Mouse (Mus musculus): ENCODE results near the gene Spsb1.
A peak's percentile ranks its signal among the peaks of the same experiment; 100 is the strongest.

Gene Spsb1

DNA sequence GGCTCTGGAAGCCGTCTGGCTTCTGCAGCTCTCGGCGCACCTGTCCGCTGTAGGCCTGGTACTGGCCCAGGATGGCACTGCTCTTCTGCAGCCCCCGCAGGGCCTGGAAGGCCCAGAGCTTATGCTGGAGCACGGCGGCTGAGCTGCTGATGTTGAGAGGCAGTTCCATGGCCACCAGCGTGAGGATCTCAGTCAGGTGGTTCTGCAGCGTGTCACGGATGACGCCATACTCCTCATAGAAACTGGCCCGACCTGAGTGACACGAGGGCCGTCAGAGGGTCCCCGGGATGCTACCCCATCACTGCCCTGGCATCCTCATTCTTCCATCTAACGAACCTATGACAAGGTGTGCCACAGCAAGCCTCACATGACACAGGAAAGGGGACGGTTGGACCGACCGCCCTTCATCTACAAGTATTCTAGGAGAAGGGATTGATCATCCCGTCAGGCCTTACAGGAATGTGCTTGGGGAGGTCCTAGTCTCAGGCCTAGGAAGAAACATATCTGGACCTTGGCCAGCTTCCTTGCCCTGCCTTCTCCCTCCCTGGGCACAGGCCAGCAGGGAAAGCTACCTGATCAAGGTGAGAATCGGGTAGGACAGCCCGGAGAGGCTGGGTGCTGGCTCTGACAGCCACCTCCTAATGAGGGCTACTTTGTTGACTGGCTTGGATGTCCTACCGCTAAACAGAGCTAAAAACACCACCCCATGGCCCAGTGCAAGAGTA, 29.2 kb upstream of the Spsb1 start:
- DNase-seq = no peak

DNA sequence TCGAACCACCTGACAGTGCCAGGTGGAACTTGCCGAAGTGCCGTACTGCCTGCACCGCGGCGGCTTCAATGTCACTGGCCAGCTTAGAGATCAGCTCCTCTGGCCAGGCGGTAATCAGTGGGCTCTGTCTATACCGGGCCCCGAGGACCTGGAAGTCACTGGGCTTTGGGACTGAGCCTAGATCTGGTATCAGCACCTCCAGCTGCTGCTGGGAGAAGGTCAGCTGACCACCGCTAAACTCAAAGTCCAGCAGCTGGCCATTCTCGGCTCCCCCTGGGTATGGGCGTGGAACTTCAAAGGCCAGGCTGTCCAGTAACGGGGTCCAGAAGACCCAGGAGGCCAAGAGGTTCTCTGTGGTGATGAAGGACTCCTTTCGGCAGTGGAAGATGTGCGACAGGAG, 27.3 kb upstream of the Spsb1 start:
- no peak for DNase-seq

DNA sequence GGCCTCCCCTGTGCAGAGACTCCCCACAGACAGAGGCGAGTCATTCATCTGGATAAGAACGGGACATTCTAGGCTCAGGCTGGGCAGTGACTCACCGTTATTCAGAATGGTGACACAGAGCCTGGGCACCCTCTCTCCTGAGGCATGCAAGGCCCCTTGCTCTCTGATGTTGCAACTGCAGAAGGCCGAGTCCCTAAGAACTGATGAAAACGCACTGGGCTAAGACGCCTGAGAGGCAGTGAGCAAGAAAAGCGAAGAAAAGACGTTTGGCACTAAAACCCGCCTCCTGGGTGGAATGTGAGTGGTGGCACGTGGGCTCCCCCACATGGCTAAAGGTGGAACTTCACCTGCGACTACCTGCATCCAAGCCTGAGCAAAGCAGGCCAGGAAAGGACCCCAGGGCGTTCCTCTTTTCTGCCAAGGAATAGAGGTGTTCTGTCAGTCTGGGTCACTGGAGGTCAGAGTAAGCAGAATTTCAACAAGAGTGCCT, 25.0 kb upstream of the Spsb1 start:
- DNase-seq = peak; percentile 82

DNA sequence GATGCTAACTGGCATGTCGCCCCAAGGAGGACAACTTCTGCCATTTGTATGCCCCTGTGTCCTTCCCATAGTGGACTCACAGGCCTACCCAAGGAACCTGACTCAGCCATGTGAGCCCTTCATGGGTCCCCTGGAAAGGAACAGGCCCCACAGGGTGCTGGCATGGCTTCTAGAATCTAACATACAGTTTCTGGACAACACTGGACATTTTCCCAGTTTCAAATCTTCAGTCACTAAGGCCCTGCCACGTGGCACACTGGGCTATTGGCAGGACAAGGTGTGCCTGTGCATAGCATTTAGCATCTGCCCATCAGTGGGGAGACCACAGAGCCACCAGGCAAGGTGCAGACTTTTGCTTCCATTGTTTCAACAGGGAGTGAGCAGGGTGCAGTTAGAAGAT, 24.0 kb upstream of the Spsb1 start:
- no peak for DNase-seq

DNA sequence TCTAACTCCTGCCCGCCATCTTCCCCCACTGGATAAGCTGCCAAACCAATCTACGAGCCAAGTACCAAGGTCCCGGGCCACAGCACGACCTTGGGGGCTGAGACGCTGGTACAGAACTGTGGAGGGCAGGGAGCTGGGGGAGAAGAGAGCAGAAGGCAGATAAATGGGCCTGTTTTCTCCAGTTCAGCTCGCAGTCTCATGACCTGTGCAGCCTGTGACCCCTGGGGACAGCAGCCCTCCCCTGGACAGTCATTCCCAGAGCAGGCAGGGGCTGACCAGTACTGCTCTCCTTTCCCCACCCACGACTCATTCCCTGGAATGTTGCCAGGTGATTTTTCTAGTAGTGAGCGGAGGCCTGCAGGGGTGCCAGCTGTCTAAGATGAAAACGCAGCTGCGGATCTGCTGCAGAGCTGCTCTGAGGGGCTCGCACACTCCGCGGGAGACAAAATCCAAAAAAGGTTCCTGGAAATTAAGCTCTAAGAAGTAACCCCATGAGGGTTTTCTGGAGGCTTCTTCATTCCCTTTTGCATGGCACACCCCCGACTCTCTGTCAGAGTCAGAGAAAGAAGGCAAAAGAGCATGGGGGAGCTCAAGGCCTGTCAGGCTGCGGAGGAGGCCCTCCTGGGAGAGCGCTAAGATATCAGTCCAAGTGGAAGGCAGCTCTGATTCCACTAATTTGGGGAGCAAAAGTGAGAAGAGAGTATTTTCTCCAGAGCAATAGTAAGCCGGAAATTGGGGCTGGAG, 23.1 kb upstream of the Spsb1 start:
- no peak for DNase-seq

DNA sequence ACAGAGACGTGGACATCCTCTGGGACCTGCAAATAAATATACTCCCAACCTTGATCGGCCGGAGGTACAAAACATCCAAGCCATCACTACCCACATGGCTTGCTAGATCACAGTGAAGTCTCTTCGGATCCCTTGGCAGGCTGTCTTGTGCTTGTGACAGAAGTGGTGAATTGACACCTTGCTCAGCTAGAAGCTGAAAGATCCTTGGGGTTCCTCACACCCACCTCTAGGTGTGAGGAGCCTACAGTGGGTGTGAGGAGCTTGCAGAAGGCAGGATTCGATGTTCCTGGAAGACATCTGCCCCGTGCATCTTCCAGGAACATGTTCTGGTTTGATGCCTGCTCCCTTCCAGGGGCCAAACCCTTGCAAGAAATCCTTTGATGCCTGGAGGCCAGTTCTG, 22.3 kb upstream of the Spsb1 start:
- DNase-seq = no peak

DNA sequence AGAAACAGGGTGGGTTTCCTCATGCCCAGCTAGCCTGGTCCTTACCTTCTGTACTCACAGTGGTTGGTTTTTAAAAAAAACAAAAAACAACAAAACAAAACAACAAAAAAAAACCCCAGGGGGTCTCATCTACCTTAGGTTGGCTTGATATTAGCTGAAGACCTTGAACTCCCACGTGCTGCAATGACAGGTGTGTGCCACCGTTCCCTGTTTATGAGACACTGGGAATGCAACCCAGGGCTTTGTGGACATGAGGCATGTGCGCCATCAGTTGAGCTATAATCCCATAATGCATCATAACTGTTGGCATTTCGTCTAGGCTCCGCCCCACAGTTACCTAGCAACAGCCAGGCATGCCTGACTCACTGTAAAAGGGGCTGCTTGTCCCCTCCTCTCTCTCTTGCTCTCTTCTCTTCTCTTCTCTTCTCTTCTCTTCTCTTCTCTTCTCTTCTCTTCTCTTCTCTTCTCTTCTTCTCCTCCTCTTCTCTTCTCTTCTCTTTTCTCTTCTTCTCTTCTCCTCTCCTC, 20.9 kb upstream of the Spsb1 start:
- no peak for DNase-seq

DNA sequence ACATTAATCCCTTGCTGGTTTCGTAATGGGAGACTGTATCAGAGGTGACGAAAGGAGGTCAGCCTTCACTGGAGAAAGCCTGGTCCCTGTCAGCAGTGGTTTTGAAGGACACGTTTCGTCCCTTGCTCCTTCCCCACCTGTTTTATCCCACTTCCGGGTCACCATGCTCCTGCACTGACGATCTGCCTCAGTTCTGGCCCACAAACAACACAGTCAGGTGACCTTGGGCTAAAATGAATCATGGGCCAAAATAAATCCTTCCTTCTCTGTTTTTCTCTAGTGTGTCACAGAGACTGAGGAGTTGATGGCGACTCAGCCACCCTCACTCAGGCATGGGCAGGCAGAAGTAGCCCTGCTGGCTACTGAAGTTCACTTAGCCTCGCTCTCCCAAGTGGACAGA, 20.4 kb upstream of the Spsb1 start:
- no peak for DNase-seq

DNA sequence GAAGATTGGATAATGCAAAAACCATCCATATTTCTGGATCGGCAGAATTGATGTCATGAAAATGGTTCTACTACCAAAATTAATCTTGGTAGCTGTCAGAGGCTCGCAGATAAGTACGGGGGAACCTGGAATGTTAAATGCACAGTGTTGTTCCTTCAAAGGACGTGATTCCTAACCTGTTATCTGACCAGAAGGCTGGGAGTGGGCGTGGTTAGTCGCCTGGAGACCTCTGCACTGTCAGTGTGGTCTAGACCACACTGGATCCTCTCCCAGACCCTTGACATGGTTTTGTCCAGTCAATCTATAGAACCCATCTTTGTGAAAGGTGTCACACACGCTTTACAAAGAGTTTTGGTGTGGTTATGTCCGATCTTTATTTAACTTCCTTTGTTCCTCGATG, 16.6 kb upstream of the Spsb1 start:
- no peak for DNase-seq

DNA sequence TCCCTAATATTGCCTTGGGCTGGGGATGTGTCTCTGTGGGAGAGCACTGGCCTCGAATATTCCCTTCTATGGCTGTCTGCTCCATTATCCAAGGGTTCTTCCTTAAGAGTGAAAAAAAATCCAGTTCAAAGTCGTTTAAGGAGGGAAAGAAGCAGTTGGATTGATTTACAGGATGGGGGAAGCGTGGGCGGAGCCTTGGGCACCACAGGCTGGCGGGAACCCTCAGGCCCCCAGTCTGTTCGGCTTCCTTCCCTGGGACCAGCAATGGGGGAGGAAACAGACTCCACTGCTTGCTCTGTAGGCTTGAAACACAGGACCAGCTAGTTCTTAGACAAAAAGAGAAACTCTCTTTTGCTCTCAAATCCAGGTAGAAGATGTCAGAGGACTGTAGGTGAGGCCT, 13.7 kb upstream of the Spsb1 start:
- no peak for DNase-seq

DNA sequence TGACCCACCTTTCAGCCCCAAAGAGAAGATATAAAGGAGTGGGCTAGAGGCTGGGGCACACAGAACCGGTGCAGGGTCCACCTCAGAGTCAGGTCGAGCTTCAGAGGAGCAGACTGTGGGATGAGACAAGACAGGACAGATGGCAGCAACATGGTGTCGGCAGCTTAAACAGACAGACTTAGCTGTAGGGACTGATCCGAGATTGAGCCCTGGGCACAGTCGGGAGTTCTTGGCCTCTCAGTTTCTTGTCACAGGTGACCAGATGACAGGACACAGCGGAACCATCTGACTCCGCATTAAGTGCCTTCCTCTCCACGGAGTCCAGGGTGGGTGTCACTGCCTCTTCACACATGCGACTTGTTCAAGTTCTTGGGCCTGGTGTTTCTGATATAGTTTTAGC, 12.1 kb upstream of the Spsb1 start:
- no peak for DNase-seq

DNA sequence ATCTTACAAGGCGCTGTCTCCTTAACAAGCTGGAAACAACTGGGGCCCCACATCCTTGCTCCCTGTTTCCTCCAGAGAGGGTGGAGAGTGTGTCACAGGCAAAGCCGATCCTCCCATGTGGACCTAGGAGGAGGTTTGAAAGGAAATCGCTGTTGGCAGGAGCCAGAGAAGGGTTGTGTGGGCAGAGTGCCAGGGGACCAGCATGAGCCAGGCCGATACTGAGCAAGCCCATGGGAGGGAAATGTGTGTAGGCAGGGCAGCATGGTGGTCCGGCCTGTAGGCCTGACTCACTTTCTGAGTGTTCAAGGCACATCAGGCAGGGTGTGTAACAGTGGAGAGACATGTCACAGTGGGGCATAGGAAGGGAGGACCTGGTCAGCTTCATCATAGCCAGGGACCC, 11.4 kb upstream of the Spsb1 start:
- peak; percentile 59 for DNase-seq

DNA sequence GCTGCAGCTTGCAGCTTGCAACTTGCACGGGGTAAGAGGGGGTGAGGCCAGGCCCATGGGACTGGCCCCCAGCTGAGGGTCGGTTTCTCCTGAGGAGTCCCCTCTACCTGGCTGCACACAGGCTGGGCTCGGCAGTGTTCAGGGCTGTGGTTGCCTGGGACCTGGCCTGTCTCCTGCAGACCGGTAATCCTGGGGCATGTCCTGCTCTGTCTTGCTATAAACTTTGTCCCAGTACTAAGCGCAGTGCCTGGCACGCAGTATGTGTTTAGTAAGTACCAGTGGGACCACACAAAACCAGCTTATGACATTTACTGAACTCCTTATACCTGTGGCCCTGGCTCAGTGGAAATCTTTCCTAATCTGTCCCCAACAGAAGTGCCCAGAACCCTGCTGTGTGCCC, 10.8 kb upstream of the Spsb1 start:
- no peak for DNase-seq

DNA sequence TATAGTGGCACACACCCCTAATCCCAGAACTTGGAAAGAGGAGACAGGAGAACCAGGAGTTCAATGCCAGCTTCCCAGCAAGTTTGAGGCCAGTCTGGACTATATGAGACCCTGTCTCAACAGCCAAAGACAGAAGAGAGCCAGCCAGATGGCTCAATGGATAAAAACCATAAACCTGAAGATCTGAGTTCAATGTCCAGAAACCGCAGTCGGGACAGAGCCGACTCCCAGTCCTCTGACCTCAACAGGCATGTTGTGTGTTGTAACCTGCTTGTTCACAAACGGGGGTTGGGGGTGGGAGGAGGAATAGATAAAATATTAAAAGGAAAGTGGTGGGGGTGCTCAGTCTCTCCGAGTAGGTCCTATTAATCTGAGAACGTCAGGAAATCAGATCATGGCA, 10.4 kb upstream of the Spsb1 start:
- DNase-seq = no peak

DNA sequence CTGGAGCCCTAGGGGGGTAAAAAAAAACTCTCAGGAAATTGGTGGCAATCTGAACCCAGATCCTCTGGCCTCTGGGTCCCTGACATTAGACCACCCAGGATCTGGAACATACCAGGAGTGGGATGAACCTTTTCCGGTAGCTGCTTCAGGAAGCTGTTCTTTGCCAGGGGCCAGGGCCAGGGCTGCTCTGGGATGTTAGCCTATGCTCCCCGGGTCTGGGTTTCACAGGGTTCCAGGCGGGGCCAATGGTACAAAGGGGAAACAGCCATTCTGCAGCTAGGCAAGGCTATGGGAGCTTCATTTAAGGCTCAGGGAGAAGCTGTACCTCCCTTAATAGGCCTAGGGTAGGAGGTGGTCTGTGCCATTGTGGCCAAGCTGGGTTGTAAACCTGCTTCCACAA, 9.9 kb upstream of the Spsb1 start:
- no peak for DNase-seq

DNA sequence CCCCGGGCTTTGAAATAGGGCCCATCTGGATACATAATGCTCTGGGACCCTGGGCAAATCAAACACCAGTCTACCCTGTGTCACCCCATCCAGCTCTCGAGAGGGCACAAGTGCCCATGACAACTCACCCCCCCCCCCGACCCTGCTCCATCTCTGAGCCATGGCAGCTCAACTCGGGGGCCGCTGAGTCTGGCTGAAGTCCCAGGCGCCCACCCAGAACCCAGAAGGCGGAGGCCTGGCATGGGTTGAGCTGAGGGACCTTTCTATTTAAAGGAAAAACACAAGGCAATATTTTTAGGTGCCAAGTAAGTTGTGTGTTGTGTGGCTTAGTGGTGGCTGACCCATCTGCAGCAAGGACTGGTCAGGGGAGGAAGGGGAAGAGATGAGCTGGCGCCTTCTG, 9.4 kb upstream of the Spsb1 start:
- no peak for DNase-seq

DNA sequence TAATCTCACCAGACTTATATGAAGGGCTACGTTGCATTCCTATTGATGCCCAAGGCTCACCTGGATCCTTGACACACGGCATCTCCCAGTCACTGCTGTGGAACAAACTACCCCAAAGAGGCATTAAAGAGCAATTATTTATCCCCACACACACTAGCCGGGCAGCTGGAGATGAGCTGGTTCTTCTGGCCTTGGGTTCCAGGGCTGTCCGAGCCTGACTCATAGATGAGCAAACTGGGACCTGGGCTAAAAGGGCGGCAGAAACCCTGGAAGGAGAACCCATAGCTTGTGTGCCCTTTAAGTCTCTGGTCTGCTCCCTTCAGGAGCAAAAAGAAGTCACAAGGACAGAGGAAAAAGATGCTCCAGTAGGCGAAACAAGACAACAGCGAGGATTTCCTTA, 5.5 kb upstream of the Spsb1 start:
- DNase-seq = no peak

DNA sequence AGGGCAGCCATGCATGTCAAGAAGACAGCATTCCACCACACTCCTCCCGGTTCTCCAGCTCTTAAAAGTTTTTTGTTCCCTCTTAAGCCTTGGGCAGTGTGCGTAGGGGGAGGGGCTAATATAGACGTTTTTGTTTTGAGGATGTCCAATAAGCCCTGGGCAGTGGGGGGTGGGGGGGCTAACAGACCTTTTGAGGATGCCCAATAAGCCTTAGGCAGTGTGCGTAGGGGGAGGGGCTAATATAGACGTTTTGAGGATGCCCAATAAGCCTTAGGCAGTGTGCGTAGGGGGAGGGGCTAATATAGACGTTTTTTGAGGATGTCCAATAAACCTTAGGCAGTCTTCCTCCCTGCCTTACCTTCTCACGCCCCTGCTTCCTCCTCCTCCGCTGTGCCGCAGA, 5.0 kb upstream of the Spsb1 start:
- DNase-seq = no peak

DNA sequence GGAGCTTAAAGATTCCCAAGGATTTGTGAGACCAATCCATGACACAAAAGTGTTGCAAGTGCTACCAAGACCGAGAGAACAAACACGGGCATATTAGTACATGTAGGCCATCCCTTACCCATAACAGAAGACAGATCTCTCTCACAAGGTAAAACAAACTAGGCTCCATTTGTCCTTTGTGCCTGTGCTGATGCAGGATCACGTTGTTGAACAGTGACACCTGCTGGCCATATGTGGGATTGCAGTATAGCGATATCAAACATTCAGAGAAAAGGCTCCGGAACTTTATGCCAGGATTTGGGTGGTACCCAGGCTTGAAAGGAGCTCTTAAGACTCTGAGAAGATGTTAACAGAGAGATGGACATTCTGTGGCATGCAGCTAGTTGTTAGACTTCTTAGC, 3.7 kb upstream of the Spsb1 start:
- DNase-seq = peak; percentile 81

DNA sequence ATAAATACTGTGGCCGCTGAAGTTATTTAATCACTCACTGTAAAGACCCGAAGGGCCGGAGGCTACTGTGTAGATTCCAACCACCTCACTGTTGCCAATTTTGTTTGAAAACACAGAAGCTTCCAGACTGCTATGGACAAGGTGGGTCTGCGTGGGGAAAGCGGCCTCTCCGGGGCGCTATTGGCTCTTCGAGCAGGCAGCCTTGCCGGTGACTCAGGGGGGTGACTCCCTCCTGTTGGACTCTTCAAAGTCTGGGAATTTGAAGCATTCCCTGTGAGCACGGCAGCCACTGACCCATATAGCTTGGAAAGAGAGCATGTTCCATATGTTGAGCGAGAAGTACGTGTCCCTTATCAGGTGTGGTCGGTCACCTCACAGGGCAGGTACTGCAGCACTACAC, 1.2 kb upstream of the Spsb1 start:
- no peak for DNase-seq

DNA sequence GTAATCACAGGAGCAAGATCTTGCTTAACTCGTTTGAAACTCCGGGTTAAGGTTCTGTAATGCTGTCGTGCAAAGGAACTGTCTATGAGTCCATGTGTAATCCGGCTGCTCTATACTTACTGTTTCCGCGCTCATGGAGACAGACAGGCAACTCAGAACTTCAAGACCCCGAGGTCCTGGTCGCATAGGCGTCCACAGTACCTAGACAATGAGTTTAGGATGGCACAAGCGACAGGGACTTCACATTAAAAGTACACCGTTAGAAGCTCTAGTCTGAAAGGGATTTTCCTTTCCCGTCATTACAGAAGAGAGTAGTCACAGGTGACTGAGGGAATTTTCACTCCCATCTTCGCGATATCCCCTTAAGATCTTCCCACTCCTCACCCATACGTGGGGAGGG, 788 bp upstream of the Spsb1 start:
- no peak for DNase-seq

DNA sequence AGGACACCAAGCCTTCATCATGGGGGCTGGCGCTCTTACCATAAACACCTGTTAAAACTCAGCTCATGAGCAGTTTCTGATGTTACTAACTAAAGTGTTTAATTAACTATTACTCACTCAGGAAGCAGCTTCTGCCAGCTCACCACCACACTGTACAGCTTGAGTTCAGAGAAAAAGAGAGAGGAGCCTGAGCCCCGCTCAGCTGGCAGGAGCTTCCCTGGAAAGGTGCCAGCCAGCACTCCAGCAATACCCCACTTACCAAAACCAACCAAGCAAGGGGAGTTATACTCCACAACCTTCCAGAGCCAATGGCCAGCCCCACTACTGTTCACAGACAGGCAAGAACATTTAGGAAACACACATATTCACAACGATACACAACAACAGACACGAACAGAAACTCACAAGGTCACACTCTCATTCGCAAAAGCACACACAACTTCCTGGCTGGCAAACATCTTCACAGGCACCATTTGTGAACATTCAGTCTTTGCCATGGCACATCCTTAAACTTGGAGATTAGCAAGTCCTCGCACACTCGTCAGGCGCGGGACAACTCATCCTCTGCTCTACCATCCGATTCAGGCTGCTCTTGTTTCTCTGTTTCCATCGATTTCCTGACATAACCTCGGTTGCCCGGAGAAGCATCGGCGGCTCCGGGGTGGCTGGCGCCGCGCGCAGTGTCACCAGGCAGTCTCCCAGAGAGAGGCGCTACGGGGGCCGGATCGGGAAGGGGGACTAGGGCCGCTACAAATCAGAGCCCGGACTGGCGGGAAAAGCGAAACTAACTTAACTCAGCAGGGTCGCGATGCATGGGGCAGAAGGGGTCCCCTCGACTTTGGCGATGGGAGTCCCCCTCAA, 992 bp downstream of the Spsb1 start:
- peak; percentile 67 for DNase-seq

DNA sequence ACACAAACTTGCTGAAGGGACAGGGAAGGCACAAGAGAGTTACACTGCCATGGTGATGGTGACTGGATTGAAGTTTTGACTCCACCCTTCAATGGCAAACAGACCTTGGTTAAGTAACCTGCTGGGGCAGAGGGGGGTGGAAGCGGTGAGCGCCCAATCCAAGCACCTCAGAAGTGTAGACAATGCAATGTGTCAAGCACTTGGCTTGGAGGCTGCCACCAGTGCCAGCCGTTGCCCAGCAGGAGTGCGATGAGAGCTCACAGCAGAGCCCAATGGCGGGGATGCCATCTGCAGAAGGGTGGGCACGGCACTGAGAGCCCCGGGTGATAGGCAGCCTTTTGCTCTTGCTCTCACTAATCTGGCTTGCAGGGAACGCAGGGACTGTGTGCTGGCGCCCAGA, 2.6 kb downstream of the Spsb1 start:
- DNase-seq = no peak

DNA sequence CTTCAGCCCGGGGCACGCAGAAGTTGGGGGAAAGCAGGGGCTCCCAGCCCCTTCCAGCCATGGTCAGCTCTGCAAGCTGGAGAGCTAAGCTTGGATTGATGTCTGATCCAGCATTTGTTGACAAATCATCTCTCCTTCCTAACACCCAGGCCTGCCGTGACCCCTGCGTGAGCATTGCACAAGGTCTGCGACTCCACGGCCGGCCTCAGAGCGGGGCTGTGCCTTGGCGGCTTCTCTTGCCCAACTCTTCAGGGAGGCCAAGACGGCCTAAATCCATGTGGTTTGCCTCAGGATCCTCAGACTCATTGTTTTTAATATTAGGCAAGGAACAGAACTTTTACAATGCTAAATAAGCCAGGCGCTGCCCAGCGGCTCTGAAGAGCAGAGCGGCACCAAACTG, 3.6 kb downstream of the Spsb1 start:
- DNase-seq = no peak
